Mouse (Mus musculus): ENCODE measurements at regions not wholly inside any gene's neighbourhood (a gene's known extent, or its start where the extent isn't known, plus 50 kb on each side); places are given as distances from the start of the nearest gene placed in this dataset.
"Not testable (repeated sequence)": the region's sequence is repeated elsewhere in the genome, so short reads cannot be mapped to it uniquely, and the experiment has no call there.

GRCm38 (mm10) chr17:81319605-81320004 is 122.0 kb upstream of the Gm11096 start:
- DNase-seq (ENCODE audit: low read depth, low spot score) = no peak
- WGBS = 82% methylated on average over 2 of the region's 2 CpGs

DNA sequence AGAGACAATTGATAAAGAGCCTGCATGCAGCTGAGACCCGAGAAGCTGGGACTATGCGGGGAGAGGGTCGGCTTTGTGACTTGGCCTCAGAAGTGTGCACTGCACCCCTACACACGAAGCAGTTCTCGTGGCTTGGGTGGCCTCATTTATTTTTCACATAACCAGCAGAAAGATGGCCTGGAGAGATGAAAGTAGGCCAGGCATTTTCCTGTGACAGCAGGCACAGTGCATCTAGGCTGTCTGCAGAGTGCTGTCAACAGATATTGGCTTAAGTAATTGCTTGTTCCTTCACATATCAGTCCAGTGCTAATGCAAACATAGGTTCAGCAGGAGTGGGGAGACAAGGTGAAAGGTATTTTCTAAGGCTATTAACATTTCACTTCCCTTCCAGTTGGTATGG is 124.9 kb upstream of the Gm11096 start:
- no peak for DNase-seq (ENCODE audit: low read depth, low spot score)
- WGBS = 84% methylated on average over 5 of the region's 5 CpGs

- 53% methylated on average over 2 of the region's 2 CpGs for WGBS
- no peak for DNase-seq (ENCODE audit: low read depth, low spot score)
These were observed 135.7 kb upstream of the Gm11096 start for GRCm38 (mm10) chr17:81305880-81306279.

- 79% methylated on average over 1 of the region's 1 CpGs for WGBS
- DNase-seq (ENCODE audit: low read depth, low spot score) = no peak
These were observed 137.0 kb upstream of the Gm11096 start for GRCm38 (mm10) chr17:81304574-81304973.

DNA sequence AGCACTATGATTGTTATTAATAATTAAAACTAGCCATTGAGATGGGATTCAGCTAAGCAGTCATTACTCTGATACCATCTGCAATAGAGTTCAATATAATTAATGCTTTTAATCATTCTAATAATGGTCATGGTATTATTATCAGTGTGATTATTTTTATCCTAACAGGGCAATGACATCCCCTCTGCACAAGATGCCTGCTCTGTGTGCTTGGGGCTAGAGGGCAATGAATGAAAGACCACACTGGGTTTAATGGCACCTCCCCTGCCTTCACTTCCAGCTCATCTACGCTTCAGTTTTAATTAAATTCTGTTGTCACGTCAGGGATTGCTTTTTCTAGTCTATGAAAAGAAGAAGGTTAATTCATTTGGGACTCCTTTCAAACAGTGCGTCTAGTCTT is 139.1 kb upstream of the Gm11096 start:
- DNase-seq (ENCODE audit: low read depth, low spot score) = no peak
- 87% methylated on average over 3 of the region's 3 CpGs for WGBS

DNA sequence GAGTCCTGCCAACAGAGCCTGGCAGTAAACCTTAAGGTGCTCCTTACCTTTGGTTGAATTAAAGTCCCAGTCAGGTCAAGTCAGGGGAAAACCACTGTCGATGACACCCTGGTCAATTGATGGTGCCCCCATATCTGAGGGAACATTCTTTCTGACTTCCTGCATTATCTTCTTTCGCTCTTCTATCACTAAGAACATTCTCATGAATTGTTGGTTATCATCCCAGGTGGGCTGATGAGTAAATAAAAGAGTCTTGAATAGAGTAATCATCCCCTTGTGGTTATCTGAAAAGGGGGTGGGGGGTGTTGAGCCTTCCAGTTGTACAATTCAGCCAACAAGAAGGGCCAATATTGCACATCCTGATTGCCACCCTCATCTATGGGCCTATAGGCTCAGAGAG is 149.7 kb upstream of the Gm11096 start:
- 84% methylated on average over 2 of the region's 2 CpGs for WGBS
- DNase-seq (ENCODE audit: low read depth, low spot score) = no peak

- WGBS = 91% methylated on average over 2 of the region's 2 CpGs
- DNase-seq (ENCODE audit: low read depth, low spot score) = no peak
These were observed 159.0 kb upstream of the Gm11096 start for GRCm38 (mm10) chr17:81282543-81282942.

DNA sequence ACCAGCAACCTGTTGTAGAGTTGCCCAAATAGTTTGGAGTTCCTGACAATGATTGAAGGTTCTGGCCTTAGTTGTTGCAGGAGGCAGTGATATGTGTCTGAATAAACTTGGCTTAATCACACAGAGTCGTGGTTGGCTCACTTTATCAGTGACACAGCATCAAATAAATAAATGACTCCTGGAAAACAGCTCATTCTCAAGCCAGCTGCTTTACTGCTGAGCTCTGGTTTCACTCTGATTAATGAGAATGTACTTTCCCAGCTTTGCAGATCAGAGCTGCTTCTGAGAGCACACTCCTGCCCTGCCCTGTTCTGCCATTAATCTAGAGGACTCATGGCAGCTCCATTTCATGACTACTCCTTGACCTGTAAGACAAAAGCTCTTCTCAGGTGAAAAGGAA is 171.3 kb upstream of the Gm11096 start:
- DNase-seq (ENCODE audit: low read depth, low spot score) = no peak
- 8% methylated on average over 1 of the region's 1 CpGs for WGBS

- WGBS = 77% methylated on average over 1 of the region's 1 CpGs
- no peak for DNase-seq (ENCODE audit: low read depth, low spot score)
These were observed 179.6 kb upstream of the Gm11096 start for GRCm38 (mm10) chr17:81261957-81262356.

GRCm38 (mm10) chr17:81260036-81260435 is 181.5 kb upstream of the Gm11096 start:
- WGBS = 93% methylated on average over 1 of the region's 1 CpGs
- DNase-seq (ENCODE audit: low read depth, low spot score) = no peak

GRCm38 (mm10) chr17:81256106-81256505 is 185.5 kb upstream of the Gm11096 start:
- WGBS = 69% methylated on average over 3 of the region's 3 CpGs

DNA sequence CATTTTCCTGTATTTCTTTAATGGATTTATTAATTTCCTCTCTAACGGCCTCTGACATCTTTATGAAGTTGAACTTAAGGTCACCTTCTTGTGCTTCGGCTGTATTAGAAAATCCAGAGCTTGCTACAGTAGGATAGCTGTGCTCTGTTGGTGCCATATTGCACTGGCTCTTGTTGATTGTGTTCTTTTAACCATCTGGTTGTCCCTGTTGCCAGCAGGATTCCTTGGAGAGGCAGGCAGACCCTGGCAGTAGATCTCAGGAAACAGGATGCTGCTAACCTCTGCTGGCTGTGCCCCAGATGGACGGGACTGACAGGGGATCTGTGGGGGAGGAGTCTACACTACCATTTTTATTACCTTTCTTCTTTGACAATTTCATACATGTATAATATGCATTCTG is 185.9 kb upstream of the Thumpd2 start:
- DNase-seq (ENCODE audit: low read depth, low spot score) = no peak
- 54% methylated on average over 3 of the region's 3 CpGs for WGBS

More at GRCm38 (mm10) chr17:81256106-81256505, 185.5 kb upstream of the Gm11096 start:
- no peak for DNase-seq (ENCODE audit: low read depth, low spot score)

- DNase-seq (ENCODE audit: low read depth, low spot score) = no peak
- WGBS = 78% methylated on average over 6 of the region's 6 CpGs
These were observed 181.3 kb upstream of the Thumpd2 start for GRCm38 (mm10) chr17:81246156-81246555.

GRCm38 (mm10) chr17:81231771-81232170 is 166.9 kb upstream of the Thumpd2 start:
- WGBS = 98% methylated on average over 16 of the region's 18 CpGs
- DNase-seq (ENCODE audit: low read depth, low spot score) = not testable (repeated sequence)

DNA sequence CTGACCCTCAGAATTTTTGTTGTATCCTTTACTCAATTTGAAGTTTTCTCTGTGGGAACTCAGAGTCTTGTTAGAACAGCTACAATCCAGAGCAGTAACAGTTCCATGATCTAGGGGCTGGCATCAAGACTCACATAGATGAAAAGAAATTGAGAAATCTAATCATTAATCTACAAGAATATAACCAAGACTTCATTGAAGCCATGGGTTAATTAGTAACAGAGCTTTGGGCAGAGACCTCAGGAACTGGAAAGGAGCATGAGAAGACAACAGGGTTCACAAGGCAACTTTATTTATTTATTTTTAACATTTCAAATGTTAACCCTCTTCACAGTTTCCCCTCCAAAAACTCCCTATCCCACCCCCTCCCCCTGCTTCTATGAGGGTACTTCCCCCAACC is 160.4 kb upstream of the Thumpd2 start:
- no peak for DNase-seq (ENCODE audit: low read depth, low spot score)

DNA sequence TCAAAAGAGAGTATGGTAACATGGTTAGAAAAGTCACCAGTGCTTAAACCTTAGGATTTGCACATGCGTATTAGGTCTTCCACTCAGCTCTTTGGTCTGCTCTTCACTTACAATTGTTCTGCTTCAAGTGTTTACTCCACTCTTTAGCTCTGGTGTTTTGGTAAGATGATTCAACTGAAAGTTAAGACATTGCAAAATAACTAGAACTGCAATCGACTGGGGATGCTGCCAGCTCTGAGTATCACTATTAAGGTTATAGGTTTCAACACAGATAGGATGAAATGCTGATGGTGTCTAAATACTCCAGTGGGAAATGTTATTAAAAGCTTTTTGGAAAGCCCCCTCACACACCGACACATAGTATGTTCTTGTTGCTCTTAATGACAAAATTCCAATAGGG is 156.6 kb upstream of the Thumpd2 start:
- 82% methylated on average over 3 of the region's 3 CpGs for WGBS
- DNase-seq (ENCODE audit: low read depth, low spot score) = no peak

DNA sequence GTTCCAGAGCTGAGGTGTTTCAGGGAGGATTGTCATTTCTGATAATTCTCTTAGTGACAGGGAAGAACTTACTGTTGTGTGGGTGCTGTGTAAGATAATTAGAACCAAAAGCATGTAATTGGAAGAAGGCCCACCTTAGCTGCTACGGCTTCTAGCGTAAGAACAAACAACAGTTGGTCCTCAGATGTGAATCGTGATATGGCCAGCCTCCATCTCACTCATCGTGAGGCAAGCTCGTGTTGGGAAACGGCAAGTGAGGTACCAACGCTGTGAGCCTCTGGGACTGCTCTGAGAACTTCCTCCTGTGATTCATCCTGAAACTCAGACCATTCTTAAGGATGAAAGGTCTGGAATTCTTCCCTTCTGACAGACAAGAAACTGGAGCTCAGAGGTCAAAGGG is 150.0 kb upstream of the Thumpd2 start:
- no peak for DNase-seq (ENCODE audit: low read depth, low spot score)
- 82% methylated on average over 7 of the region's 7 CpGs for WGBS

DNA sequence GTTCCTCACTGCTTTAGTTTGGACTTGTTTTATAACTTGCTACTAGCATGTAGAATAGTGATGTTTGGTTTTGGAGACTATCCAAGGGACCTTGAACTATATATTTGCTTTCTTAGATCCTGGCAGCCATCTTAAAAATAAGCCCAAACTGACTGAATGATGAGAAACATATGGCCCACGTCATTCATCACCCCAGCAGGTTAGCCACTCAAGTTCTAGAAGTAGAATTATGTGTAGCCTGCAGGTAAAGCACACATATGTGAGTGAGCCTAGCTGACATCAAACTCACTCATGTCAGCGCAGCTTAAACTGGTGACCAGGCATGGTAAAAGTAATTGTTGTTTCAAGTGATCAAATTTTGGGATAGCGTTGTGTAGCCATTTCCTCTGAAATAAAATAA is 147.2 kb upstream of the Thumpd2 start:
- WGBS = 80% methylated on average over 3 of the region's 3 CpGs
- no peak for DNase-seq (ENCODE audit: low read depth, low spot score)

DNA sequence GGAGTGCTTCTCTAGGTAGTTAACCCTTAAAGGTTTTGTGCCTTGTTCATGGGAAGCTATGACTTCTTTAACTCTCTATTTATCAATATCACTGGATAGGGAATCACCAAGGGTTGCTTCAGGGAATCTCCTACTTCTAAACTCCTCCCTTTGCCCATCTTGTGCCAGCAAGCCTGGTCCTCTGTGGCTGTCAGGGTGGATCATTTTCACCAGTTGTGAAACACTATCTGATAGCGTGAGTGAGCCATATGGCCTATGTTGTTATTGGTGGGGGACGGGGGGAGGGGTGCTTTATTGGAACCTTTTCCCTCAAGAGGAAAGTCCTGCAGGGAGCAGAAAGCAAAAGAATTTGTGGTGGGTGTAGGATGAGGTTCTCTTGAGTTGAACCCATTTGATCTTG is 145.5 kb upstream of the Thumpd2 start:
- DNase-seq (ENCODE audit: low read depth, low spot score) = no peak
- WGBS = 72% methylated on average over 2 of the region's 2 CpGs

DNA sequence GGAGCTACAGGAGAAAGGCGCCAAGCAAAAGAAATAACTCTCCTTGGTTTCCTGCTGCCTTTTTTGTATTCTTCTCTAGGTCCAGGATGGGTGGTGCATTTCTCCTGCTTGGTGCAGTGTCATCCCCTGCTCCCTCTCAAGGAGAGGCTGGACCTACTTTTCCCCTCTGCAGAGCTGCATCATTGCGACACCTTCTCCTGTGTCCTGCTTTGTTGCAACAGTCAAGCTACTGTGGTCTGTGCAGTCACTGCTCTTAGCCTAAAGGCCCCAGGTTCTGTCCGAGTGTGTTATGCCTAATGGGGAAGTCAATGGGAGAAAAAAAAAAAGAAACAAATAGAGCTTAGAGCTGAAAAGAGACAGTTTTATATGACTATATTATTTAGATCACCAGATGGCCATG is 144.4 kb upstream of the Thumpd2 start:
- DNase-seq (ENCODE audit: low read depth, low spot score) = no peak
- 83% methylated on average over 3 of the region's 3 CpGs for WGBS

DNA sequence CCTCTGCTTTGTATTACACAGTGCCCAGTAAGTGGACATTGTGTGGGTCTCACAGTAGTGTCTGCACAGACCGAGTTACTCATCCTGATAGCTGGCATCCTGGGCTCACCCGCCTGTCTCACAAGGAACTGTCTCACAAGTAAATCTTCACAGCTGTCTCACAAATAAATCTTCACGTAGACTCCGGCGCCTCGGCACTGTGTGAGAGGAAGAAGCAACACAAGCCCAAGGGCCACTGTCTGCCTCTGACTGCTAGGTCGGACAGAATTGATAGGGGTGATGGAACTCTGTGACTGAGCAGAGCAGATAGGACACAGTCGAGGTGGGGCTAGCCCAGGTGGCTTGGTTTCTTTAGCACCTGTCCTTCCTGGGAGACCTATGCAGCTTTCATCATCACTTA is 136.2 kb upstream of the Thumpd2 start:
- 71% methylated on average over 8 of the region's 8 CpGs for WGBS
- DNase-seq (ENCODE audit: low read depth, low spot score) = no peak

- DNase-seq (ENCODE audit: low read depth, low spot score) = no peak
- WGBS = 75% methylated on average over 10 of the region's 10 CpGs
These were observed 129.1 kb upstream of the Thumpd2 start for GRCm38 (mm10) chr17:81194006-81194405.
